Mouse (Mus musculus): ENCODE results near the gene Uba7. TPM values are rescaled to one million over a fixed set of nuclear protein-coding genes. Genes with fewer than 3 reads are reported as not detected.

The Uba7 gene
- polyA plus RNA-seq, 1 experiment from 2014 or later, result 43.8 TPM

DNA sequence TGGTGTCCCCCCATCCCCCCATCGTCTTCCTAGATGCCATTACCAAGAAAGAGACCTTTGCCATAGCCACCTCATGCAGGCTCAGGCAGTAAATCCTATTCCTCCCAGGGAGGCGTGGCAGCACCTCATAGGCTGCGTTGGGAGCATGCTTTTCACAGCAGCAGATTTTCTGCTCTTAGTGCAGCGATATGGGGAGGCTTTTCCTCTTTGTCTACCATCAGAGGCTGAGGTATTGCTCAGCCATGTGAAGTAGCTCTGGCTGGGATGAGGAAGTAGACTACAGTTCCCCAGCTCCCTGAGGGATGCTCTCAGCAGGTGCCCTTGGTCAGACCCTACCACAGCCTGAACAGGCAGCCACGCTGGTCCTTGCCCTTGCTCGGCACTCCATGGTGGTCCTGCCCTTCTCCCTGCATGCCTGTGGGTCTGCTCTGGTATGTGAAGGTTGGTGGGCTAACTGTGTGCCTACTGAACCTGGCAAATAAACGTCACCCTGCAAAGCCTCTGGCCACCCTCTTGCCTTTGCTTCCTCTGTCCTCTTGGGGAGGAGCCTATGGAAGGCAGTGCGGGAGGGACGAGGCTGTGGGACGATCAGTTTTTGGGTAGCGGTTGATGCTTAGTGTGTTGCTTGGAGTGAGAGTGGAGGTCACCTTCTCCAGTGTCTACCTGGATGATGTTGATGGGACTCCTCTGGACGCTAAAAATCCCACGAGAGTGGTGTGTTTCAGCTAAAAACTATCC lies 26.0 kb upstream of the Uba7 start:
- ATAC-seq, result no peak
- no peak overlapping the region for H3K9ac ChIP-seq (ENCODE audit: low read depth, low read length)
- no peak overlapping the region for H3K4me2 ChIP-seq (replicated peaks; ENCODE audit: low read depth)
- no peaks in the 10 kb centered on the region for H3K27me3 ChIP-seq (replicated peaks; ENCODE audit: control insufficient read depth, insufficient read depth, low read length)
- no peaks in the 10 kb centered on the region for H3K36me3 ChIP-seq (ENCODE audit: control insufficient read depth, insufficient read depth)
- 0 out of 2 replicates have a peak, but pooled peaks cover 2% of the 10 kb centered on the region for H3K4me1 ChIP-seq (replicated peaks; ENCODE audit: control insufficient read depth, insufficient read depth, low read length)
- H3K27ac ChIP-seq (ENCODE audit: low read depth, low read length), result no peak overlapping the region
- H3K4me3 ChIP-seq (ENCODE audit: low read depth, low read length), result no peak overlapping the region
- TF ChIP-seq CTCF (IDR thresholded peaks at IDR 0.05; ENCODE audit: low read depth), result no peak
- WGBS, result 78% methylated on average over 13 of the region's 13 CpGs
- no peaks in the 10 kb centered on the region for H3K9me3 ChIP-seq (ENCODE audit: control insufficient read depth)

DNA sequence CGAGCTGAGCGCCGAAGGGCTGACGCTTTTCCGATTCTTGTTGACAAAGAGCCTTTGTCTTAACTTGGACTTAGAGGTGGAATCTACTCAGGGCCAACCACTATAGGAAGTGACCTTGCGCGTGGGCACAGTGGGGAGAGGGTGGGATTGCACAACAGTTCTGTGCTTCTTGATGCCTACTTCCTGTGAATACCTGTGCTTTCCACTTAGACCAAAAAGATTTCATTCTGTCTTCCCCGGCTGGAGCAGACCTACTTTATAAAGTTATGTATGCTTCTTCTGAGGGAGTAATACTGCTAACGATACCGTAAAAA lies 25.4 kb upstream of the Uba7 start, which contains the start of gene Traip:
TSS of gene Traip (plus strand) at position 215 of the 314 bp plus-strand sequence.
- WGBS, result 91% methylated on average over 10 of the region's 10 CpGs
- H3K9ac ChIP-seq (ENCODE audit: low read depth, low read length), result peak within 1 kb of the TSS; percentile 56
- ATAC-seq, result no peak
- no peaks in the 10 kb centered on the region for H3K27me3 ChIP-seq (replicated peaks; ENCODE audit: control insufficient read depth, insufficient read depth, low read length)
- no peaks in the 10 kb centered on the region for H3K36me3 ChIP-seq (ENCODE audit: control insufficient read depth, insufficient read depth)
- H3K27ac ChIP-seq (ENCODE audit: low read depth, low read length), result no peak within 1 kb of the TSS
- peak within 1 kb of the TSS; percentile 72 for H3K4me2 ChIP-seq (replicated peaks; ENCODE audit: low read depth)
- no peaks in the 10 kb centered on the region for H3K9me3 ChIP-seq (ENCODE audit: control insufficient read depth)
- H3K4me1 ChIP-seq (replicated peaks; ENCODE audit: control insufficient read depth, insufficient read depth, low read length), result 0 out of 2 replicates have a peak, but pooled peaks cover 2% of the 10 kb centered on the region
- H3K4me3 ChIP-seq (ENCODE audit: low read depth, low read length), result peak within 1 kb of the TSS; percentile 65
- no peak for TF ChIP-seq CTCF (IDR thresholded peaks at IDR 0.05; ENCODE audit: low read depth)

GRCm38 (mm10) chr9:107950460-107951355 lies 24.6 kb upstream of the Uba7 start:
- Histone ChIP-seq H3K9me3 (ENCODE audit: control insufficient read depth) (no peaks in the 10 kb centered on the region), H3K36me3 (ENCODE audit: control insufficient read depth, insufficient read depth) (no peaks in the 10 kb centered on the region), H3K27ac (ENCODE audit: low read depth, low read length) (no peak overlapping the region), H3K9ac (ENCODE audit: low read depth, low read length) (peak overlapping the region; percentile 56), H3K27me3 (replicated peaks; ENCODE audit: control insufficient read depth, insufficient read depth, low read length) (no peaks in the 10 kb centered on the region), H3K4me1 (replicated peaks; ENCODE audit: control insufficient read depth, insufficient read depth, low read length) (0 out of 2 replicates have a peak, but pooled peaks cover 2% of the 10 kb centered on the region), H3K4me2 (replicated peaks; ENCODE audit: low read depth) (peak overlapping the region; percentile 72), H3K4me3 (ENCODE audit: low read depth, low read length) (peak overlapping the region; percentile 65)
- peak; percentile 90 for ATAC-seq
- TF ChIP-seq CTCF (IDR thresholded peaks at IDR 0.05; ENCODE audit: low read depth), result no peak
- 15% methylated on average over 45 of the region's 45 CpGs for WGBS

DNA sequence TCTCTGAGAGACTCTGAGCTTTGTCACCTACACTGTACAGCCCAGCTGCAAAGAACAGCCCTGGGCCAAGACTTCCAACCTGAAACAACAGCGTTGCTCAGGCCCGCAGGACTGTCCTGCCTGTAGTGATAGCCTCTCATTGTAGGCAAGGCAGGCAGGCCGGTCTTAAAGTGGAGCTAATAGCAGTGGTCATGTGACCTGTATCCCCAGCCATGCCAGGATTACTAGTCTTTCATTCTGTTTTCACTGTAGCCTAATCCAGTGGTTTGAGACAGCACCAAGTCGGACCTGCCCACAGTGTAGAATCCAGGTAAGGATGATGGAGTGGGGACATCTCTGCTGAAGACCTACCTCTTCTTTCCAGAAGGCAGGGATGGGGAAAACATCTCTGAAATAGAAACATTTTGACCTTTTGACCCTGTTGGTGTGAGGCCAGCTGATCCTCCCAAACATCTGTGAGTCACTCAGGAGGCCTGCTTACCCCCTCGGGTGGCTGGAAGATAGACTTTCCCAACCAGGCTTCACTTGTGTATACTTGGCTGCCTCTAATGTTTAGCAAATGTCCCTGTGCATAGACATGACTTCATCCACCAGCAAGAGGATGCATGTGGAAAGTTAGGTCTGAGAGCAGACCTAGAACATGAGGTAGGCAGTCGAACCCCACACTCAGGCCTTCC lies 19.6 kb upstream of the Uba7 start:
- H3K9me3 ChIP-seq (ENCODE audit: control insufficient read depth), result no peaks in the 10 kb centered on the region
- H3K27ac ChIP-seq (ENCODE audit: low read depth, low read length), result no peak overlapping the region
- H3K4me1 ChIP-seq (replicated peaks; ENCODE audit: control insufficient read depth, insufficient read depth, low read length), result no peaks in the 10 kb centered on the region
- 70% methylated on average over 6 of the region's 6 CpGs for WGBS
- TF ChIP-seq CTCF (IDR thresholded peaks at IDR 0.05; ENCODE audit: low read depth), result no peak
- no peak overlapping the region for H3K9ac ChIP-seq (ENCODE audit: low read depth, low read length)
- no peaks in the 10 kb centered on the region for H3K27me3 ChIP-seq (replicated peaks; ENCODE audit: control insufficient read depth, insufficient read depth, low read length)
- no peak overlapping the region for H3K4me3 ChIP-seq (ENCODE audit: low read depth, low read length)
- ATAC-seq, result no peak
- 0 out of 2 replicates have a peak, but pooled peaks cover 8% of the 10 kb centered on the region for H3K36me3 ChIP-seq (ENCODE audit: control insufficient read depth, insufficient read depth)
- no peak overlapping the region for H3K4me2 ChIP-seq (replicated peaks; ENCODE audit: low read depth)

DNA sequence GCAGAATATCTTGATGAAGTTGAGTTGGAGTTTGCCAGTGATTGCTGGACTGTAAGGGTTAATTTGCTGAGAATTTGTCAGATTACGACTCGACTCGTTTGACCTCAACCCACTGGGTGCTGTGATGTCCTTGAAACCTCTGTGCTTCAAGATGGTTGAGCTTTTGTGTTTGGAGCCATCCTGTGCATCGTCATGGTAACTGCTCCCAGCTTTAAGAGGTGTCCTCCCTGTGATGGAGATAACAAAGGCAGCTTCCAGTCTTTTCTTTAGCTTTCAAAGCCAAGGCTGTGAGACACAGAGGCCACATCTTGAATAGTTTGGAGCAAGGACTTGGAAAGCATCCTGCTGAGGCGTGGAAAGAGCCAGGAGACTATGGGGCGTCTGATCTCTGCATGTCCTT lies 18.2 kb upstream of the Uba7 start:
- no peak for ATAC-seq
- H3K27me3 ChIP-seq (replicated peaks; ENCODE audit: control insufficient read depth, insufficient read depth, low read length), result no peaks in the 10 kb centered on the region
- H3K9me3 ChIP-seq (ENCODE audit: control insufficient read depth), result no peaks in the 10 kb centered on the region
- 0 out of 2 replicates have a peak, but pooled peaks cover 8% of the 10 kb centered on the region for H3K36me3 ChIP-seq (ENCODE audit: control insufficient read depth, insufficient read depth)
- no peak overlapping the region for H3K4me3 ChIP-seq (ENCODE audit: low read depth, low read length)
- H3K4me1 ChIP-seq (replicated peaks; ENCODE audit: control insufficient read depth, insufficient read depth, low read length), result no peaks in the 10 kb centered on the region
- 60% methylated on average over 6 of the region's 6 CpGs for WGBS
- H3K27ac ChIP-seq (ENCODE audit: low read depth, low read length), result no peak overlapping the region
- no peak overlapping the region for H3K9ac ChIP-seq (ENCODE audit: low read depth, low read length)
- H3K4me2 ChIP-seq (replicated peaks; ENCODE audit: low read depth), result no peak overlapping the region
- no peak for TF ChIP-seq CTCF (IDR thresholded peaks at IDR 0.05; ENCODE audit: low read depth)

DNA sequence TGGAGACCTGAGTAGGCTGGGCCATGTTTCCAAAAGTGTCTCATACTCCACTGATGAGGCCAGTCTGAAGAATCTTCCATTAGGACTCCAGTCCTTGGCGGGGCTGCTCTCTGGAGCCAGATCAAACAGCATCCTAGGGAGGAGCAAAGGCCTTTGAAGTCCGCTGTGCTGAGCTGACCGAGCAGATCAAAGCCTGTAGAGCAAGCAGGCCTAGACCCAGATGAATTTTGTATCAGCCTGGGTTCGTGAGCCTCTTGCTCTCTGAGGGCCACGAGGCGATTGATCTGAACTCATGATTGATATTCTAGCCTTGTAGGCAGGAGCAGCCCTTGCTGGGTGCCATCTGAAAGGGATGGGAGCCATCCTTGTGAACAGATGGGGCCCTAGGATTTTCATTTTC lies 15.4 kb upstream of the Uba7 start:
- H3K4me2 ChIP-seq (replicated peaks; ENCODE audit: low read depth), result no peak overlapping the region
- no peaks in the 10 kb centered on the region for H3K27me3 ChIP-seq (replicated peaks; ENCODE audit: control insufficient read depth, insufficient read depth, low read length)
- TF ChIP-seq CTCF (IDR thresholded peaks at IDR 0.05; ENCODE audit: low read depth), result no peak
- no peak for ATAC-seq
- H3K36me3 ChIP-seq (ENCODE audit: control insufficient read depth, insufficient read depth), result peaks cover 8% of the 10 kb centered on the region; the same call in 1 of the 2 replicates
- no peaks in the 10 kb centered on the region for H3K9me3 ChIP-seq (ENCODE audit: control insufficient read depth)
- WGBS, result 64% methylated on average over 6 of the region's 6 CpGs
- no peak overlapping the region; the same call in 1 of the 2 replicates for H3K27ac ChIP-seq (ENCODE audit: low read depth, low read length)
- no peak overlapping the region for H3K4me3 ChIP-seq (ENCODE audit: low read depth, low read length)
- no peak overlapping the region for H3K9ac ChIP-seq (ENCODE audit: low read depth, low read length)
- no peaks in the 10 kb centered on the region for H3K4me1 ChIP-seq (replicated peaks; ENCODE audit: control insufficient read depth, insufficient read depth, low read length)

Measured in intestine, postnatal 0 days (tissue).